Mouse (Mus musculus) central nervous system, embryonic 11.5 days (tissue): ENCODE measurements around the gene Cflar. TPM values are rescaled to one million over a fixed set of nuclear protein-coding genes. Genes with fewer than 3 reads are reported as not detected.

Experiments
- polyA plus RNA-seq: library from polyadenylated mRNA; depleted of rRNA; stranded (reverse); fragments of >200 nt; gene quantifications from 2 replicates; pipeline ENCODE4 v1.2.3, GENCODE M21; 2012; rRNA removed

Gene Cflar
- polyA plus RNA-seq, result 22.9 and 30.7 TPM in 2 replicates

DNA sequence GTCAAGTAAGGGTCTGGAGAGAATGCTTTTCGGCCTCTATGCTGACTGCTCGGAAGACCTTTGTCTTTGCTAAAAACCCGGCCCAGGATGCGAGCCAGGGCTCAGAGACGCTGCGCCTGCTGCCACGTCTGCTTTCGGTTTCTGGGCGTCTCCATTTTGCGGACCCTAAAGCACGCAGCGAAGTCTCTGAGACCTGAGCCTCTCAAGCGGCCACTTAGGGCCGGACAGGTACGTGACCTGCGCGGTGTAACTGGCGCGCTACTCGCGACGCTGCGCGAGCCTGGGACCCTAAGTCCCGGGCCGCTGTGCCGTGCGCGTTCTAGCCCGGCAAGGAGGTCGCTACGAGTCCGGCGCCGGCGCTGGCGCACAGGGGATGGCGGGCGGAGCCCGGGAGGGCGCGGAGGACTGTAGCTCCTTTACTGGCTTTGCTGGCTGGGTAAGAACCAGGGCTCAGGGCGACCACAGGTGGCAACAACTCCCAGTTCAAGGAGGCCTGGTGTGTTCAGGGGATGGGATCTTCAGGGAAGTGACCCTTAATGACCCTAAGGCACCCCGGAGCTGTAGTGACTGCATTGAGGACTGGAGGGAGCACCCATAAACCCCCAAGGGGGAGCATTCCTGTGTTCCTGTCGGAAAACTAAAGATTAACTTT lies at the start of gene Cflar:
TSS of gene Cflar (plus strand) at position 144 of the 652 bp plus-strand sequence.

DNA sequence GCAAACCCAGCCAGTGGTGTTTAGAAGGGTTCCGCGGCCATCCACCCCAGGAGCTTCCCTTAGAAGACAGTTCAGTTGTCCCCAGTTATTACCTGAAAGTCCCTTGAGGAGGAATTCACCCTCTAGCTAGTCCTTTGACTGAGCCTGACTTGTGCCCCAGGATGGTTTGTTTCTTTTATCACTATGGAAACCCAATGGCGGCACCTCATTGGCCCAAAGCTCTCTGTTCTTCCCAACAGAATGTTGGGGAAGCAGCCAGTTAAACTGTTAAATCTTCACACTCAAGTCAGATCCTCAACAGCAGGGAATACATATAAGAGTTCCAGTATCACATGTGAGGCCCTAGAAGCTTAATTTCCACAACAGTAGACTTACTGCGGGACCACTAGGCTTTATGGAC lies 15.5 kb upstream of the Cflar start, which contains the start of gene Als2cr12:
TSS of gene Als2cr12 (minus strand) at position 180 of the 400 bp plus-strand sequence.

DNA sequence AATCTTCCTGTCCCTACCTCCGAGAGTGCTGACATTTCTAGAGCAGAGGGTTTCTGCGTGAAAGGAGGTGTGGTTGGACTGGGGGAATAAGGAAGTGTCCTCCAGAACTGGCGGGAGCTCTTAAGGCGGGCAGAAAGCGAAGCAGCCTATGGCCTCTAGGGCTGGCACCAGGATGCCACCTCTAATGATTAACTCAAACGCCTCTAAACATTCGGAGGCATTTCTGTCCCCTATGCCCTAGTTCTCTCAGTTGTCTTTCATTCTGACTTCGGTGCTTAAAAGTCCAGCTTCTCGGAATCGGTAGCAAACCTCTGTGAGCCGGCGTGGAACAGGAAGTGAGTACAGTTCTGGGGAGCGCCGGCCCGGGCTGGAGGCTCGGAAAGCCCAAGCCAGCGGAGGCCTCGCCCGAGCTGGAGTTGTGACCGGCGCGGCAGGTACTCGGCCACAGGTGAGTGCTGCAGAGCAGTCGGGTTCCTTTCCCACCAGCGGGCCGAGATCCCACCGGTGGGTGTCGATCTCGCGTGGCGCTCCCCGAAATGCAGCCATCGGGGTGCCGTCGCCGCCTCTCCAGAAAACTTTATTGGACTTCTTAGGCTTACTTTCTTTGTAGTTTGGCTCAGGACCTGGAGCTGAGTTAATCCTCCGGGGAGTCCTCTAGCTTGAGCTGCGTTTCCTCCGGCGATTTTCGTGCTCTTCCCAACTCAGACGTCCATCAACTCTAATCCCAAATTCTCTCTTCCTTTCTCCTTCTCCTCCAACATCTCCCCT lies 84.2 kb downstream of the Cflar start, which contains the start of gene Casp8:
TSS of gene Casp8 (plus strand) at position 84 of the 768 bp plus-strand sequence.

Other genes starting within 250 kb of the Cflar start
- gene Orc2, start 206.4 kb upstream of the Cflar start, polyA plus RNA-seq, result 34.0 and 41.0 TPM in 2 replicates
- 1.5 and 4.2 TPM in 2 replicates for gene Fam126b, start 125.2 kb upstream of the Cflar start, polyA plus RNA-seq
- 136 and 241 TPM in 2 replicates for gene Ndufb3, start 125.1 kb upstream of the Cflar start, polyA plus RNA-seq
- gene Als2cr12, start 15.5 kb upstream of the Cflar start, polyA plus RNA-seq, result not detected in 2 replicates
- gene Casp8, start 83.9 kb downstream of the Cflar start, polyA plus RNA-seq, result 10.0 and 11.6 TPM in 2 replicates